Mouse (Mus musculus) bone marrow, adult 2 months (tissue): ENCODE measurements around the gene Lipa.

ENCODE experiments used
- CTCF ChIP-seq: fragments of 200-500 bp; IDR thresholded peaks from 2 replicates; pipeline ENCODE4 v1.5.1; 2011; ENCODE audit warnings: low read length, control low read depth; ENCODE audit not compliant: control insufficient read depth, insufficient read depth
- POLR2A ChIP-seq: fragments of 200-500 bp; IDR thresholded peaks from 2 replicates; pipeline ENCODE4 v1.6.1; 2011; ENCODE audit warnings: low read depth, mild to moderate bottlenecking, control low read depth, low read length, borderline replicate concordance; ENCODE audit not compliant: control insufficient read depth

DNA sequence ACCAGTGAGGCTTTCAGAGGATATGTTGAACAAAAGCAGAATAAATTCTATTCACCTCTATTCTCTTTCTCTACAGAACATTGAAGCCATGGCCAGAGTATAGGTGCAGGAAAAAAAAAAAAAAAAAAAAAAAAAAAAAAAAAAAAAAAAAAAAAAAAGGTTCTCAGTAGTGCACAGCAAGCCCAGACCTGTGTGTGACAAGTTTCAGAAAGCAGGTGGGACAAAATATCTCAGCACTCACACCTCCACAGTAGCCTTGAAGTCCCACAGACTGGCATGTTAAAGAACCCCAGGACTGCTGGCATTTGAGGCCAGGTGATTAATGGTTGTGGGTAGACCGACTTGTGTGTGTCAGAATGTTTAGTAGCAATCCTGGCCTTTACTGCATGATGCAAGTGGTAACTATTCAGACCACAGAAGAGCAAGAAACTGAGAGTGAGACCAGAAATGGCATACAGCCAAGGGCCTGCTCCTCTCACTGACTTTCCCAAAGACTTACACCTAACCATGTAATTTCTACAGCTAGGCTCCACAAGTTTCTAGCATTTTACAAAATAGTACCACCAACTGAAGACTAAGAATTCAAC, 76.4 kb downstream of the Lipa start:
- no peak for TF ChIP-seq POLR2A
- no peak for TF ChIP-seq CTCF
